Mouse (Mus musculus) CH12.LX (cell line): ENCODE results near the gene Cnp.

ENCODE experiments used
- CTCF ChIP-seq, 2 experiments: IDR thresholded peaks in 1 of 2; conservative IDR thresholded peaks in 1 of 2; 2 replicates each; pipeline ENCODE4 v1.5.1; 2011 to 2012; ENCODE audit warnings: low read depth in 2 of 2, low read length in 2 of 2, improper control_type of control experiment in 1 of 2, inconsistent platforms in 1 of 2, mild to moderate bottlenecking in 1 of 2, moderate library complexity in 1 of 2
- POLR2A ChIP-seq: IDR thresholded peaks from 2 replicates; pipeline ENCODE4 v1.6.1; 2011; ENCODE audit warnings: low read depth, mild to moderate bottlenecking, improper control_type of control experiment, low read length

DNA sequence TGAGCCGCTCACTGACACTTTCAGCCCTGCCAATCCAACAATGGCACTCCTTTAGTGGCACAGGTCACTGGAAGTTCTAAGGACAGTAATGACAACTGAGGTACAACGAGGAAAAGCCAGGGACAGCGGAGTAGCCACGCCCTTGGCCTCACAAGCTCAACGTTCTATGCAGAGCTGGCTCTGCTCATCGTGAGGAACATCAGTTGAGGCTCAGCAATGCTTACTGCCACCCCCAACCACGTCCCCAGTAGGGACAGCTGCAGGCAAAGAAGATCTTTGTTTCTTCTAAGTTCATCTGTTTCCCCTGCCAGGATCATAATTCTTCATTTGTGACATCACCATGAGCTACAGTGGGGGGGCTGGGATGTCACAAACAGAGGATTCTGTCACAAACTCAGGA lies 19.9 kb downstream of the Cnp start:
- no peak for TF ChIP-seq CTCF (conservative IDR thresholded peaks at IDR 0.05 in 1 of 2, IDR thresholded peaks at IDR 0.05 in 1 of 2; ENCODE audit: low read depth in 2 of 2, low read length in 2 of 2)
- TF ChIP-seq POLR2A: no peak
